Mouse (Mus musculus): Measurements from ENCODE around the gene Gkn1. TPM values are rescaled to one million over a fixed set of nuclear protein-coding genes. Genes with fewer than 3 reads are reported as not detected.
A peak's percentile ranks its signal among the peaks of the same experiment; 100 is the strongest.

Gene Gkn1
- not detected for total RNA-seq (2021)

DNA sequence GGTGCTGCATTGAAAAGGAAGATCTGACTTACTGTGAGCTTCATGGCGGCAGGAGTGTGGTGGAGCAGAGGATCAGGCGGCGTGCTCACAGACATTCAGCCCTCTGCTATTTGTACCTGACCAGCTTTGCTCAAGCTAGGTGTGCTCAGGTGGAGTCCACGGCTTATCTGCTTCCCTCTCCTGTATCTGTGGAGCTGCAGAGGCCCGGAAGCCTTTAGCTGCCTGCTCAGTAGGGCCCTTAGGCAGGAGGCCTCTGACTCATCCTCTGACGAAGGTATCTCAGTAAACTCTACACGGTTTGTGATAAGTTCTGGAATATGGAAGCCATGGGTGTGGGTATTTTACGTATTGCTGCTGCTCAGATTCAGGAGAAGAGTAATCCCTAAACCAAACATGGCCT, at the start of gene Gkn1:
Gene Gkn1 (minus strand): TSS at position 114 of the 400 bp plus-strand sequence.
- intact Hi-C loops (cut with DNase I) = no loop called here
- no peak for DNase-seq

GRCm38 (mm10) chr6:87399886-87400566, 49.3 kb upstream of the Gkn1 start:
- intact Hi-C loops (cut with DNase I) = loop anchor here (5.0 to 10.0 kb wide), 2 partner anchors 122 to 275 kb away; partner anchors contain the start of gene Aplf
- DNase-seq = no peak

DNA sequence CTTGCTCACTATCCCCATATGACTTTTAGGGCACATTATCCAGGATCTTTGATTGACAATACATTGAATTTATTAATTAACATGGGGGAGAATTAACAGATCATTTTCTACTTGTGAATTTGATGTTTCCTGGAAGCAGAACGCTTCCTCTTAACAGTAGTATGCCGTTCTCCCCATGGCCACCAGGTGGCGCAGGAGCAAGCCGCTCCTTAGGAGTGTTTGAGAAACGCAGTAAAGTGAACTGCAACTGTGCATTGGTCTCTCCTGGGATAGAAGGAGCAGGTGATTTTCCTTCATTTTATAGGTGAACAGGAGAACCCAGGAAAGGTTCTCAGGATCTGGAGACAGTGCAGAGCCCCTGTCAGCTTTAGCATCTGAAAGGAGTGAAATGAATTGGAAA, 48.4 kb upstream of the Gkn1 start:
- DNase-seq = peak; percentile 77
- intact Hi-C loops (cut with DNase I) = loop anchor here (5.0 to 10.0 kb wide), 2 partner anchors 123 to 276 kb away; partner anchors contain the start of gene Aplf

- no peak for DNase-seq
- intact Hi-C loops (cut with DNase I) = loop anchor here (5.0 to 10.0 kb wide), 2 partner anchors 128 to 280 kb away; partner anchors contain the start of gene Aplf
Measured at GRCm38 (mm10) chr6:87394783-87395182, 44.0 kb upstream of the Gkn1 start.

- no peak for DNase-seq
- intact Hi-C loops (cut with DNase I) = loop anchor here (10.0 kb wide), 1 partner anchor 281 kb away; the partner anchor contains the start of gene Aplf
Measured at GRCm38 (mm10) chr6:87393466-87394205, 42.9 kb upstream of the Gkn1 start.

GRCm38 (mm10) chr6:87389455-87389989, 38.8 kb upstream of the Gkn1 start:
- DNase-seq = no peak
- intact Hi-C loops (cut with DNase I) = no loop called here

- intact Hi-C loops (cut with DNase I) = no loop called here
- DNase-seq = no peak
Measured at GRCm38 (mm10) chr6:87388877-87389276, 38.1 kb upstream of the Gkn1 start, which contains the start of gene Gkn3. Gene Gkn3, minus strand, starts transcription at chr6:87388935.

- intact Hi-C loops (cut with DNase I) = loop anchor here (1.0 kb wide), 1 partner anchor 51 kb away; the partner anchor contains the start of gene Antxr1
- no peak for DNase-seq
Measured at GRCm38 (mm10) chr6:87386681-87387080, 35.9 kb upstream of the Gkn1 start.

GRCm38 (mm10) chr6:87386203-87386602, 35.5 kb upstream of the Gkn1 start:
- DNase-seq = peak; percentile 46
- intact Hi-C loops (cut with DNase I) = loop anchor here (1.0 kb wide), 1 partner anchor 51 kb away; the partner anchor contains the start of gene Antxr1

GRCm38 (mm10) chr6:87384761-87385160, 34.0 kb upstream of the Gkn1 start:
- no peak for DNase-seq

GRCm38 (mm10) chr6:87383926-87384691, 33.4 kb upstream of the Gkn1 start:
- intact Hi-C loops (cut with DNase I) = loop anchor here (2.0 kb wide), 1 partner anchor 283 kb away; no protein-coding TSS in a partner anchor
- peak; percentile 12 for DNase-seq

More at GRCm38 (mm10) chr6:87384761-87385160, 34.0 kb upstream of the Gkn1 start:
- intact Hi-C loops (cut with DNase I) = loop anchor here (2.0 kb wide), 1 partner anchor 284 kb away; no protein-coding TSS in a partner anchor

- intact Hi-C loops (cut with DNase I) = no loop called here
Measured at GRCm38 (mm10) chr6:87373057-87373456, 22.3 kb upstream of the Gkn1 start, which contains the start of gene Gkn2. Gene Gkn2, plus strand, starts transcription at chr6:87373357.

GRCm38 (mm10) chr6:87369223-87369622, 18.5 kb upstream of the Gkn1 start:
- intact Hi-C loops (cut with DNase I) = no loop called here
- no peak for DNase-seq

More at GRCm38 (mm10) chr6:87373057-87373456, 22.3 kb upstream of the Gkn1 start, which contains the start of gene Gkn2:
- no peak for DNase-seq

- no peak for DNase-seq
Measured at GRCm38 (mm10) chr6:87354441-87354840, 3.7 kb upstream of the Gkn1 start.

DNA sequence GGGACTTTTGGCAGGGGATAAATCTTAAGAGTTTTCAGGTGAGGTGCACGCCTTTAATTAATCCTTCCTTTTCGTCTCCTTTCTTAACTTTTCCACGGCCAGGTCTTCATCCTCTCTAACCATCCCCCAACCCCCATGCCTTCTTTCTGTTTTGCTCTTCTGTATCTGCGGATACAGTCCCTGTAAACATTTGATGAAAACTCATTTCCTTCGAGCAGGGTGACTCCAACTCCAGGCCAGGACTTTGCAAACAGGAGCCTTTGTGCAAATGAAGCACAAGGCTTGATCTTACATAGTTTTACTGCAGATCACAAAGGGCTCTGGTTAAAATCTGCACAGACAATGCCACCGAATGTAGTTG, 14.8 kb downstream of the Gkn1 start:
- no peak for DNase-seq
- intact Hi-C loops (cut with DNase I) = loop anchor here (1.0 to 10.0 kb wide), 3 partner anchors 50 to 235 kb away; no protein-coding TSS in a partner anchor

More at GRCm38 (mm10) chr6:87354441-87354840, 3.7 kb upstream of the Gkn1 start:
- intact Hi-C loops (cut with DNase I) = no loop called here

- peak; percentile 45 for DNase-seq
- intact Hi-C loops (cut with DNase I) = loop anchor here (1.0 to 10.0 kb wide), 2 partner anchors 51 to 81 kb away; no protein-coding TSS in a partner anchor
Measured at GRCm38 (mm10) chr6:87335091-87335934, 15.4 kb downstream of the Gkn1 start, which contains the start of gene Antxr1. Gene Antxr1, minus strand, starts transcription at chr6:87335821.

GRCm38 (mm10) chr6:87334361-87335090, 16.2 kb downstream of the Gkn1 start:
- intact Hi-C loops (cut with DNase I) = loop anchor here (1.0 to 10.0 kb wide), 2 partner anchors 52 to 80 kb away; no protein-coding TSS in a partner anchor
- DNase-seq = peak; percentile 41

GRCm38 (mm10) chr6:87332380-87332779, 18.4 kb downstream of the Gkn1 start:
- no peak for DNase-seq
- intact Hi-C loops (cut with DNase I) = loop anchor here (10.0 kb wide), 1 partner anchor 78 kb away; no protein-coding TSS in a partner anchor
